Mouse (Mus musculus) lung, postnatal 10 days (tissue): ENCODE results near the gene Tspan12.
"Not testable (repeated sequence)": the region's sequence is repeated elsewhere in the genome, so short reads cannot be mapped to it uniquely, and the experiment has no call there.

Experiments used
- DNase-seq: peaks from one replicate; pipeline ENCODE4 v3.0.0; 2021

Gene Tspan12

DNA sequence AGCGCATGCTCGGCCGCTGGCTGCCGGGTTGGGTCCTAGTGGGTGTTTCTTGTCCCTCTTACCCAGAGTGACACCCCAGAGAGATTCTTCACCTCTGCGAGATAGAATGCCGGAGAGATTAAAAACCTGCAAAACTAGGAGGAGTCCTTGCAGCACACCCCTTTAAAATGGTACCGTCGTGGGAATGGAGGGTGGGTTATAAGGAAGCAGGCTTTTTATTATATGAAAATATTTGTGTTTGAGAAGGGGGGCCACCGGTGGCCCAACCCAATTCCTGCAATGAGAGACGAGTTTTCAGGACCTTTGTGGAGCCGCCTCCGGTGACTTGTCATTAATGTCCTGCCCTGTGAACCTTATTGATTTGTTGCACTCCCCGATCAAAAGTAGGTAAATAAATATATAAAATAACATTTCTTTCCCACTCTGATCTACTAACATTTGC is at the start of gene Tspan12:
Gene Tspan12, minus strand, starts transcription at position 172 of the 442 bp plus-strand sequence.
- DNase-seq = no peak

DNA sequence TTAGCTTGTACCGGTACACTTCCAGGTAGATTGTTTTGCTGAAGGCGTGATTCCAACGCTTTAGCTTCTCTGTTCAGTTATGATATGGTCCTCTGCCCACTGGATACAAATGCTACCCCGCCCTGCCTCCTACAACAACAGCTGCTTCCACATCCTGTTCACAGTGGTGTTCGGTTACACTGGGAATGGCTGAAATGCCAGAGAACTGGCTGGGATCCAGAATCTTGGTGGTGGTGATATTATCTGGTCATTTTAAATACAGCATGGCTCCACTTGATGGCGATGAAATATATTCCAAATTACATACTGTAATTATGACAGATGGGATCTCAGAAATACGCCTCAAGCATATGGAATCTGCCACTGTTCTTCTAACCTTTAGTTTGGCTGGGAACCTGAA is 42.1 kb upstream of the Tspan12 start:
- DNase-seq = peak; percentile 80

DNA sequence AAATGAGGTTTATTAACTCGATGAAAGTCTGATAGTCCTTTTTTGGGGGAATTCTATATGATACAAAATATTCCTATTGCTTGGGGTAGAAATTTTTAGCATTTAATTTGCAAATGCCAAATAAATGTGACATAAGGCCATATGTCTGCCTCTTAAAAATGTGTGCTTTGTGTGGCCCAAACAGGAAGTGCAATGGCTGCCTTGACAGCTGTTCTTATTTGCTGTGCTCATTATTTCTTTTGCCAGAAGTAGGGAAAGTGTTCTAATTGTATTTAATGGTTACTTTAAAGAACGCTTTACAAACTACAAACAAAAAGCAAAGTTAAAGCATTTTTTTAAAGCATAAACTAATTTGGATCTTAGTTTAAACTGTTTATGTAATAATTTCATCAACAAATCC is 36.8 kb upstream of the Tspan12 start:
- no peak for DNase-seq

DNA sequence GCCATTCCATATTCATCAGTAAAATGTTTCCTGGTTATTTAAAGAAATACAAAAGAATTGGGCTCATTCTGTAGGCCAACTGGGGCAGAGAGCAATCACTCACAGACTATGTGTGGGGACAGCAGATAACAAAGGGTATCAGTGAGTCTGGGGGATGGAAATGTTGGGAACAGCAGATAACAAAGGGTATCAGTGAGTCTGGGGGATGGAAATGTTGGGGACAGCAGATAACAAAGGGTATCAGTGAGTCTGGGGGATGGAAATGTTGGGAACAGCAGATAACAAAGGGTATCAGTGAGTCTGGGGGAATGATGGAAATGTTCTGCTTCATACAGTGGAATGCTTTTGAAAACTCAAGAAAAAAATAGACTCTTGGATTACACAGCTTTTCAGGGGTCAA is 35.7 kb upstream of the Tspan12 start:
- DNase-seq = not testable (repeated sequence)

DNA sequence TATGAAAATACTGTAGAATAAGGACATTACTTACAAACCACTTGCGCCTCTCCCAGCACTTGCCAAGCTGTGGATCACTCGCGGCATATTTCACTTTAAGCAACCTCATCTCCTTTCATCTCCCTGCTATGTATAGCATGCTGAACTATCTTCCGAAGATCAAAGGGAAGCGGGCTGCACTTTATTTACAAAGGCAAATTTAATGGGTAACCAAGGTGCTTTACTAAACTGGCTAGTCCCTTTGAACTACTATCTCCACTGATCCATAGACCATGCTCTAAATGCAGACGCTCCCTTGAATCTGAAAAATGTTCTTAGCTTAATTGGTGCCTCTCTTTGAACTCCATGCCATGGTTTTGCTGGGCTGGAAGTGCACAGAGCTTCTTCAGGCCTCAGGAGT is 27.2 kb upstream of the Tspan12 start:
- DNase-seq = no peak

DNA sequence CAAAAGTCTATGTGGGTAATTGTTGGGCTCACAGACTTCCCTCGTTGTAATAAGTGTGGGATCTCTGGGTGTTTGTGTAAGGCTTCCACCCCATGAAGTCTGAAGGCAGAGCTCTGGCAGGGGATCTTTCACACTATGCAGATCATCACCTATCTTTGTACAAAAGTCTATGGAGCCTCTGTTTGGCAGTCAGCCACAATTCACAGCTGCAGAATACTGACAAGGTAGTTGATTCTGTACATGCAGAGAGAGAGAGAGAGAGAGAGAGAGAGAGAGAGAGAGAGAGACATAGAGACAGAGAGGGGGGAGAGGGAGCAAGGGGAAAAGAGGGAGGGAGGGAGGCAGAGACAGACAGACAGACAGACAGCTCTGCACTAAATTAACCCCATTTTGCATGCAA is 15.0 kb upstream of the Tspan12 start:
- no peak for DNase-seq

DNA sequence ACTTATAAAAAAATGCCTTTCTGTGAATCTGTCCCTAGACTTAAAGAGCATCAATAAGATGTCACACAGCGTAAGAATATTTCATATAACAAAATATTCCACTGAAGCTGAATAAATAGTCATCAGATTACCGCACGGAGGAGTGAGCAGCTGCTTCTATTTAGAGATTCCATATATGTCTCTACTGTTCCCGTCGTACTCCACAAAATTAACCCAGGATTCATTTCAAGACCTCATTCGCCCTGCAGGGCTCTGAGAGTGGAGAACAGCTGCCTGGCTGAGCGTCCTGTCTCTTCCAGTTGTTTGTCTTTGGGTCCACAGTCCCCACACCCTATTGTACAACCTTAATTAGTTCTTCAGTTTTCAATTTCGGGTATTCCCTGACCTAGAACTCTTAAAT is 11.9 kb upstream of the Tspan12 start:
- DNase-seq = no peak

DNA sequence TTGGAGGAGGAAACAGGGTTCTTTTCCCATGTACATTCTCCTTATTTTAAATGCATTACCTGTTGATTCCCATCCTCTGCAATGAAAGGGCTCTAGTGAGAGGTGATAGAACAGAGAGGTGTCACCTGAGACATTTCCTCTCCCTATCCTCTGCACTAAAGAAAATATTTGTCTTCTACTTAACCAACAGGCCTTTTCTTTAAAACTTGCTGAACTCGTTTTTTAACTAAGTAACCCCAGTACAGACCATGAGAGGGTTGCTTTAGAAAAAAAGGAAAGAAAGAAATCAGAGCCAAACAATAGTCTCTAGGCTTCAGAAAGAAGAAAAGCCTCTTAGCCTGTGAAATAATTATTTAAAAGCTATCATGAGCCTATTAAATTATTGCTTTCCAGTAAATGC is 11.2 kb upstream of the Tspan12 start:
- no peak for DNase-seq

DNA sequence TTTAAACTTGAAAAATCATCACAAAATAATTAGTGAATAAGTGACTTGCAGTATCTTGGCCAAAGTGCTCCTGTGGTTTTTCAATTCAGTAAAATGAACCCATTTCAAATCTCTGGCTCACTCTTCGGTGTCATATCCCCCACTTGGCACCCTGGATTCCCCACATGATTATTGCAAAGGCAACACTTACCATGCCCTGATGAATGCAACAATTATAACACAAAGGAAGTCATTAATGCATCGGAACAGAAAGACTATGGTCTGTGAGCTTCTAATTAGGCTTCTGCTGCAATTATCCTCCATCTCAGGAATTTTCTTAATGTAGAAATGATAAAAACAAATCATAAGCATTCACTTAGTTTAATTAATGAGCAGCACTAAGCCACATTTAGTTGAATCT is 9.0 kb upstream of the Tspan12 start:
- DNase-seq = no peak

DNA sequence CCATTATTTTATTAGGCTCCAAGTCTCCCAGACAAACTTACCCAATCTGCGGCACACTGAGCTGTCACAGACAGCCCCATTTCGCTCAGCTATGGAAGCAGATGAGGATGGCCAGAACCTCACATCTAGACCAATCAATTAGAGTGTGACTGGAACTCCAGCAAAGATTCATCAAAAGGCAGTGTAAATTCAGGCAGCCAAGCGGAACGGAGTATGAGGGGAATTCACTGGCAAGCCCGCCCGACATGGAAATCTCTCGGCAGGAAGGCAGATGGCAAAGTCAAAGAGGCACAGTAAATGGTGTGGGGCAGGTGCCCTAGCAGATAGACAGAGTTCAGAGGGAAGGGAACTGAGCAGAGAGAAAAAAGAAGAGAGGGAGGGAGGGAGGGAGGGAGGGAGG is 5.5 kb upstream of the Tspan12 start:
- no peak for DNase-seq

DNA sequence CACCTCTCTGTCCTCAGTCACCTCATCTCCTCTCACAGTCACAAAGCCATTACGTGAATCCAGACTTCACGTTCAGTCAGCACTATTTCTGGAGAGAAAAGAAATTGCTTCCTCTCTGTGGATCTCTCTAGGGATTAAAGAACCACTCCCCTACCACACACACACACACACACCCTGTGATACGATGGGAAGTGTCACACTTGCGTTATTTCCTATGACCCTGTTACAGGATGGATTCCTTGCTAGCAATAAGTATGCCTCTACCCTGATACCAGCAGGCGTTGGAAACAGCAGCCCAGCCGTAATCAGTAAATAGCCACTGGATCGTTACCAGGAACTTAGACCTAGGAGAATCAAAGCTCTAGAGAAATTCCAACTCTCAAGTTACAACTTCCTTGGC is 3.6 kb upstream of the Tspan12 start:
- DNase-seq = peak; percentile 16

DNA sequence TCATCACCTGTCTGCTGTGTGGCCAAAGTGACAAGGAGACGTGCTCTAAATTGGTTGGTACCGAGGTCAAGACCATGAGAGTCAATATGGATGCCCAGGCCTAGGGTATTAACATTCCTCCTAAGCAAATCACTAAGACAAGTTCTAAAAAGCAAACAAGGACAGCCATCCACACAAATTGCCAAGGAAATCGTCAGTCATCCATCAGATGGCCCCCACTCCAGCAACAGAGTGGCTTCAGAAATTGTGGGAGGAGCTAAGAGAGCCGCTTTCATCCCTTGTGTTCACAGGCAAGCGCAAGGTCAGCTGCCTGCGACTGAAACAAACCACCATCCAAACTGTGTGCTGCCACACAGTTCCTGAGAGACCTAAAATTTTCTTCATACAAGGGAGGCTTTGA is 1.0 kb upstream of the Tspan12 start:
- no peak for DNase-seq

DNA sequence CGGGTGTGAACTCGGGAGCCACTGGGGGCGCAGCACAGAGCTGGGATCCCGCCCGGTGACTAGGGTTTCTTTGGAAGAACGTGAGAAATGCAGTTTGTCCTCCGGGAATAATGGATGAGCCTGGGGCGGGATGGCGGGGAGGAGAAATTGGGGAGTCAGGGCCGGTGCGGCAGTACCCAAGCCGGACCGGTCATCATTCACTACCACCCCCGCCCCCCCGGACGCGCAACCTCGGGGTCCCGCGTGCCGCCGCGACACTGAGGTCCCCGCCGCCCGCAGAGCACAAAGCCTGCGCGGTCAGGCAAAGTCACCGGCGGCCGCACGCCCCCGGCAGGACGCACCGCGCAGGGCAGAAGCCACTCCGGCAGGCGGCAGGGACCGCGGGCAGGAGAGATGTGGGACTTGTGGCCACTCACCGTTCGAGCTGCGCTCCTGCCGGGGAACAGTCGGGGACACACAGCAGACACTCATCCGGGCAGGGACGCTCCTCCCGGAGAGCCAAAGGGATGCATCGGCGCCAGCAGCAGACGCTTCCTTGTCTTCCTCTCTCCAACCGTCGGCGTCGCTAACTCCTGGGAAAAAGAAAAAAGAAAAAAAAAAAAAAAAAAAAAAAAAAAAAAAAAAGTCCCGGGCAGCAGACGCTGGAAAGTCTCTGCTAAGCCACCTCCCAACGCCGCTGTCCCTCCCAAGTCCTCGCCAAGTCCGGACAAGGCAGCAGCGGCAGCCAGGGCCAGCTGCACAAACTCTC is 545 bp downstream of the Tspan12 start:
- peak; percentile 92 for DNase-seq

DNA sequence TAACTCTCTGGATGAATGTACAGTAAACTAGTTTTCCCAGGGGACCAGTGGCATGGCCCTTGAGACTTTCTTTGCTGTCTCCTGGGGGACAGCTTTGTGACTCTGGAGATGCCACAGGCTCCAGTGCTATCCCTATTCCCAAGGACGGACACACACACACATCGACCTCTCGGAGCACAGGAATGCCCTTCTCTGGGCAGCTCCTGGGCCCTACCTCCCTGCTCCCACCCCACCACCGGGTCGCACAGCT is 1.0 kb downstream of the Tspan12 start:
- DNase-seq = no peak

DNA sequence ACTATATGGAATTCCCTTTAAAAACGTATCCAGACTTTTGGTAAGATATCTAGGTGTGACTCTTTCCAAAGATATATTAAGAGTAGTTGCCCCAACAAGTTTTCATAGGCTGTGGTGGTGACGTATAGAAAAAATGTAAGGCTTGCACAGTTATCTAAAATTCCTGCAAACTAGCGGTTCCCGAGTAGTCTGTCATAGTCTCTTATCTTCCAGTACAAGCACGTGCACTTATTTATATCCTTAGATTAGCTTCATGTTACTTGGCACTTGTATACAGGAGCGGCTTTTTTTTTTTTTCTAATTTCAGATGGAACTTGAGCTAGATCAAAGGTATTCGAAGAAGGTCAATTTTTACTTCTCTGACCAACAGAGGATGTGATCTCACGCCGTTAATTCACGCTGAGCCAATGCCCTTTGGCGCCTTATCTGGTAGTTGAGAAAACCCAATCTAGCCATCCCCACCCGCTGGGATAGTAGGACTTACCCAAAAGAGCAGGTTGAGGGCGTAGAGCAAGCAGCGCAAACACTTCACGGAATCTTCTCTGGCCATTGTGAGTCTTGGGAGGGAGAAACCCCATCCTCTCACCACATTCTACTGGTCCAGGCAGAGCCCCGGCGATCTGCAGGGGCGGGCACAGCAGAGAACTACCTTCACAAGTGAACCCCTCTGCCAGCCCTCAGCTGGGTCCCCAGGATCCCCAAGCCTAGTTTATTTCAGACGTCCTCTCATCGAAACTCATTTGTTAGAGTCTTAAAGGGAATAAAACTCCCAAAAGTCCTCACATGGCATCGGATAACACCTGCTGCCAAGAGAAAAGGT is 1.6 kb downstream of the Tspan12 start:
- peak; percentile 32 for DNase-seq

DNA sequence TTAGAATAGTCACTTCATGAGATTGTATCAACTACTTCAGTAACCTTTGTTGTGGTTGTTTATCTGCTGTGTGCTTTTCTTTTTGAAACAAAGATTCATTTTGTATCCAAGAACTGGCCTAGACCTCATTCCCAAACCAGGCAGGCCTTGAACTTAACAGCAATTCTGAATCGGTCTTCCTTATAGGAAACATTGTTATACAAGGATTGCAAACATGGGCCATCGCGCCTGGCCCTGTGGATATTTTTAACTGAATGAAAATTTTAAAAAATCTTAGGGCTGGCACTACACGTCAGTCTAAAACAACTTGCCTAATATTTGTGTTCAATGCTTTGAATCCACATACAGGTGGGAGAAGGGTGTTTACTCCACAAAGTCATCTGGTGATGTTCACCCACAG is 3.5 kb downstream of the Tspan12 start:
- no peak for DNase-seq

DNA sequence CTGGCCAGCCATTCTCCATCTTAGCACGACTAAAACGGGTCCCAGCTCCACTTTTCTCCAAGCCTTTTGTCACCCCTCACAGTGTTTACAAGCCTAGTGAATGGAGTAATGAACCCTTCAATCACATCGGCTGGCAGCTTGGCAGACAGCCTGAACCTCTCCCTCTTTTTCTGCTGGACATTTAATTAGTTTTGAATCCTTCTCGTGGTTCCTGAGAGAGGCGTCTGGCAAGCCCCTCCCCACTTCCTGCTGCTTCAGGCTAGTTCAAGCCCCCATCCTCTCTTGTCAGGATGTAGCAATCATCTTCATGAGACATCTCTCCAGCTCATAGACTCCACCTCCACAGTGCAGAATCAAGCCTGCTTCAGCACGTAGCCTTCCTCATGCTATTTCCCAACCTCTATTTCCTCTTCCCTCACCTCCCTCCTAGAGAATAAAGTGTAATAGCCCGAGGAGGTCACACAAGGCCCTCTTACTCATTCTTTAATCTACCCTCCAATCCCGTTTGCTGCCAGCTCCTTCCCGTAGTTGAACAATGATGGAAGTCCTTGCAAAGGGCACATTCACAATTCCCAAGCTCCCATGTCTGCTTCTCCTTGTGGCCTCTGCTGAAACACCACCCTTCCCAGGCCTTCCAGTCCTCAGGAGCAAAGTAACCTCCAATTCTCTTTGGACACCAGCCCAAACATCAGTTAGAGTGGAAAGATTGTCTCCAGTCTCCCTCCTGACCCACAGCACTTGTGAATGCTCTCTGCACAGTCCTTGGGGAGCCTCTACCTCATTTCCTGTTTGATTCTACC is 12.1 kb downstream of the Tspan12 start:
- peak; percentile 70 for DNase-seq

DNA sequence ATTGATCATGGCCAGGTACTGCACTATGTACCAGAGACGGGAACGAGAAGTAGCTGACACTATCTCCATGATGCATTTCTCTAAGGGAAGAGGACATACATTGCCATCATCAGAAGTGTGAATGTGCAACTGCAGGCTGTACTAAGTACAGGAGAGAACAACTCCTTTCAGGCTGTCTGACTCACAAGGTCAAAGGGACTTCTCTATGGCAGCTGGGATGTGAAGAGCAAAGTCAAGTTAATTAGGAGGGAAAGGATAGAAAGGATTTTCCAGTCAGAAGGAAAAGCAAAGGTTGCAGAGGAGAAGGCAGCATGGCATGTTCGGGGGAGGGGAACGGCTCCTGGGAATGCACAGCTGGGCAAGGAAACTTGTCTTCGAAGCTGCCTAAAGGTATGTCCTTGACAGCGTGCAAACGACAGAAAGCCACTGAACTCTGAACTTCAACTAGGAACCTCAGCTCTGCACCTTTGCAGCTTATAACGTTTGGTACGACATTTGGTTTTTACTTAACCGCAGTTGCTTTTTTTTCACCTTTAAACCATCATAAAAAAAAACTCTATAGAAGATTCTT is 13.0 kb downstream of the Tspan12 start:
- no peak for DNase-seq

DNA sequence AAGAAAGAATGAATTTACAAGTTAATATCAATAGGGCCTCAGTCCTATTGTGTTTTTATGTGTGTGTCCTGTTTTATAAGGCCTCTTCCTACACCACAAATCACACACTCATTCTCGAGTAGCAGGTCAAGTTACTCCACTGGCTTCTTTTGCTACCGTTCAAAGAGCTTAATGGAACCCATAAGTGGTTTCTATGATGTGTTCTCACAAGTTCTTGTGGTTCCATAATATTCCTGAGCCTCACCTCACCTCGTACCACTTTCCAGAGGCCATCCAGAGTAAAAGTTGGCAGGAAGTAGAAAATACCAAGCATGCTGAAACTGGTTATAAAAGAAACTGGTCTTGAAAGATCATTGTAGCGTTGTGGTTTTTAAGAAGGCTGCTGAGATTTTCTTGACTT is 18.8 kb downstream of the Tspan12 start:
- DNase-seq = no peak

DNA sequence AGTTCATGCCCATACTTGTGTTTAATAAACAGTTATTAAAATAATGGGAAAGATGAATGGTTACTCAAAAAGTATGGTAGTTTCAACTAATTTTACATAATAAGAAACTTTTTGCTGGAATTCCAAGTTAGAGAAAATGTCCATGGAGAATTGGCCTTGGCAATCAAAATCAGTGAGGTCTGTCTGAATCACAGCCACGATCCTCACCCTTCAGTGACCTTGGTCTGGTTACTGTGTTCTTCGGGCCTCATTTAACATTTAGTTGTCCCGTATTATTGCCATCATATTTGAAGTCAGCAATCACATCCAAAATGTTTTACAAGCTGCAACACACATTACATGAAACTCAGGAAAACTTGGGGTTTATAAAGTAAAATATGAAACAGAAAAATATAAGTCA is 20.4 kb downstream of the Tspan12 start:
- no peak for DNase-seq

DNA sequence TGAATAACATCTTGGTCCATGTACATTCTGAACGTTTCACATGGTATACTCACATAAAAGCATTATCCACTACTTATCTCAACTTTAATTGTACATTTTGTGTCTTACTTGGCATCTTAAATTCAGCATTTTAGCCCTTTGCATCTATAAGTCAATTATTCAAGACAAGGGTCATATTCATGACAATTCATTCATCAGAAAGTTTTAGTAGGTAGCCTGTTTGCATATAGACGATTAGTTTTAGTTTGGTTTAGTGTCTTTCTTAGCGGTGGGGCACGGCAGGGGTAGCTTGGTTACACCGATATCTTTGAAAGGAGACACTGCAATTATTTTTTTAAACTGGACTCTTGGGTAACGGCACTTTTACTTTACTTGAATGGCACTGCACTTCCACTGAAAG is 21.4 kb downstream of the Tspan12 start:
- no peak for DNase-seq

DNA sequence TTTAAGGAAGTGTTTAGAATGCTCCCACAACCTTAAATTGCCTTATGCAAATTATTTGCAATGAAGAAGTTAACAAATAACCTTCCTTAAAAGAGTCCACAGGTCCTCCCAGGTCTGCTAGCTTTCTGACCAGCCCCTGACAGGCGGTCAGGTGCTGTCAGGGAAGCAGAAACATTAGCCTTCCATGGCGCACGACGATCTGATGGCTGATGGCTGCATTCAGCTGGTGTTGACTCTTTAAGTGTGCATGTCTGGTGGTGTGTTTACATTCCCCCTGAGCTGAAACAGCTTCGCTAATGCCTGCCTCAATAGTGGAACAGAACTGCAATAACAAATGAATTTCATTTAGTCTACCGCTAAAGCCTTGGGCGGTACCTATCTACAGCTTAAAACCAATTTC is 22.4 kb downstream of the Tspan12 start:
- DNase-seq = no peak

DNA sequence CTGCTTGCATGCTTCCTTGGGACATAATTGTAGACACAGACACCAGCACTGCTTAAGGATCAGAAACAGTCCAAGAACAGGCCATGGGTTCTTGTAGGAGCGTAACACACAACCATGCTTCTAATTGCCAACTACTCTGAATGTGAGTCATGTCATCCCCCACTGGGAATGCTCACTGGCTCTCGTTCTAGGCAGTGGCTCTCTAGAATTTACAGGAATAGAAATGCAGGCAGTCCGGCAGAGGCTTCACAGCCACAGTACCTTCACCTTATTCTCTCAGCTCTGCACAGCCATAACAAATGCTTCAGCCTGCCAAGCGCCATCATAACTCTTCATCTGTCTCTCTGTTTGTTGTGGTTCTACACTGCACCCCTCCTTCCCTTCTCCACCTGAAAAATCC is 23.9 kb downstream of the Tspan12 start:
- DNase-seq = no peak

DNA sequence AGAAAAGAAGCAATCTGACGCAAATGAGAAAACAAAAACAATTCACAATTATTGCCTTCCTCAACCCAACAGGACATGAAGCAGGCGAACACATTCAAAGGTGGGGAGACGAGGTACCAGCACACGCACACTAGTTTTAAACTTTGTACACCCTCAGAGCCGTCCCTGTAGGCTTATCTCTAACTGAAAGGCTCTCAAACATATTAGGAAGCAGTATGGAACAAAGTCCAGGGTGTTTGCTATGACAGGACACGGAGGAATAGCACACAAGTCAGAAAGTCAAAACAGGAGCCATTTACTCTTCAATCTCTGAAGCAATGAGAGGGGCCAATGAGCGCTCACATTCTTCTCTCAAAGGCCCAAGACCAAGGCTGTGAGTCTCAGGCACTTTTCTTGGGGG is 24.3 kb downstream of the Tspan12 start:
- no peak for DNase-seq
